Mouse (Mus musculus): ENCODE measurements around the gene Tub. TPM values are rescaled to one million over a fixed set of nuclear protein-coding genes. Genes with fewer than 3 reads are reported as not detected.

Tub gene
- polyA plus RNA-seq, 1 experiment from 2014 or later, result 37.6 TPM

- peaks cover 54% of the 10 kb centered on the region for H3K4me1 ChIP-seq
- H3K9ac ChIP-seq (replicated peaks), result no peak overlapping the region
- H3K27me3 ChIP-seq (replicated peaks), result no peaks in the 10 kb centered on the region
- H3K9me3 ChIP-seq (replicated peaks), result no peaks in the 10 kb centered on the region
- ATAC-seq (ENCODE audit: low FRiP score), result no peak
- H3K4me2 ChIP-seq, result no peak overlapping the region
- H3K36me3 ChIP-seq, result no peaks in the 10 kb centered on the region
- H3K27ac ChIP-seq (replicated peaks), result no peak overlapping the region
- H3K4me3 ChIP-seq (replicated peaks), result no peak overlapping the region
- 84% methylated on average over 7 of the region's 7 CpGs for WGBS
Observed at GRCm38 (mm10) chr7:109014851-109015250, 64.7 kb downstream of the Tub start.

GRCm38 (mm10) chr7:109016378-109016923 lies 66.3 kb downstream of the Tub start:
- H3K4me2 ChIP-seq, result no peak overlapping the region
- WGBS, result 14% methylated on average over 5 of the region's 5 CpGs
- no peak overlapping the region for H3K4me3 ChIP-seq (replicated peaks)
- no peaks in the 10 kb centered on the region for H3K9me3 ChIP-seq (replicated peaks)
- no peak overlapping the region for H3K9ac ChIP-seq (replicated peaks)
- no peaks in the 10 kb centered on the region for H3K27me3 ChIP-seq (replicated peaks)
- H3K4me1 ChIP-seq, result peaks cover 46% of the 10 kb centered on the region
- no peaks in the 10 kb centered on the region; the same call in 1 of the 2 replicates for H3K36me3 ChIP-seq
- ATAC-seq (ENCODE audit: low FRiP score), result 0 out of 2 replicates have a peak, but pooled peaks have one; percentile 4
- peak overlapping the region; percentile 58 for H3K27ac ChIP-seq (replicated peaks)

GRCm38 (mm10) chr7:109019243-109019642 lies 69.1 kb downstream of the Tub start:
- ATAC-seq (ENCODE audit: low FRiP score), result no peak
- no peak overlapping the region for H3K4me2 ChIP-seq
- no peaks in the 10 kb centered on the region for H3K27me3 ChIP-seq (replicated peaks)
- H3K4me3 ChIP-seq (replicated peaks), result no peak overlapping the region
- H3K9ac ChIP-seq (replicated peaks), result no peak overlapping the region
- H3K27ac ChIP-seq (replicated peaks), result no peak overlapping the region
- peaks cover 18% of the 10 kb centered on the region for H3K4me1 ChIP-seq
- peaks cover 20% of the 10 kb centered on the region for H3K36me3 ChIP-seq
- 93% methylated on average over 7 of the region's 7 CpGs for WGBS
- H3K9me3 ChIP-seq (replicated peaks), result no peaks in the 10 kb centered on the region

GRCm38 (mm10) chr7:109021428-109021827 lies 71.3 kb downstream of the Tub start:
- H3K4me1 ChIP-seq, result peaks cover 6% of the 10 kb centered on the region
- ATAC-seq (ENCODE audit: low FRiP score), result peak; percentile 33
- no peaks in the 10 kb centered on the region for H3K9me3 ChIP-seq (replicated peaks)
- H3K27me3 ChIP-seq (replicated peaks), result no peaks in the 10 kb centered on the region
- H3K4me2 ChIP-seq, result no peak overlapping the region
- WGBS, result 16% methylated on average over 3 of the region's 3 CpGs
- H3K9ac ChIP-seq (replicated peaks), result no peak overlapping the region
- peaks cover 42% of the 10 kb centered on the region for H3K36me3 ChIP-seq
- no peak overlapping the region; the same call in 1 of the 2 replicates for H3K27ac ChIP-seq (replicated peaks)
- no peak overlapping the region for H3K4me3 ChIP-seq (replicated peaks)

- Histone ChIP-seq H3K4me2 (no peak overlapping the region), H3K27me3 (replicated peaks) (no peaks in the 10 kb centered on the region), H3K4me1 (no peaks in the 10 kb centered on the region), H3K27ac (replicated peaks) (no peak overlapping the region), H3K9ac (replicated peaks) (no peak overlapping the region), H3K36me3 (peaks cover 76% of the 10 kb centered on the region), H3K4me3 (replicated peaks) (no peak overlapping the region), H3K9me3 (replicated peaks) (no peaks in the 10 kb centered on the region)
- WGBS, result 89% methylated on average over 7 of the region's 7 CpGs
- no peak for ATAC-seq (ENCODE audit: low FRiP score)
Observed at GRCm38 (mm10) chr7:109025743-109026142, 75.6 kb downstream of the Tub start.

- H3K36me3 ChIP-seq, result peaks cover 76% of the 10 kb centered on the region
- no peak for ATAC-seq (ENCODE audit: low FRiP score)
- no peak overlapping the region for H3K27ac ChIP-seq (replicated peaks)
- H3K4me2 ChIP-seq, result no peak overlapping the region
- H3K4me1 ChIP-seq, result no peaks in the 10 kb centered on the region
- H3K4me3 ChIP-seq (replicated peaks), result no peak overlapping the region
- no peaks in the 10 kb centered on the region for H3K9me3 ChIP-seq (replicated peaks)
- H3K9ac ChIP-seq (replicated peaks), result no peak overlapping the region
- H3K27me3 ChIP-seq (replicated peaks), result no peaks in the 10 kb centered on the region
- WGBS, result 91% methylated on average over 9 of the region's 9 CpGs
Observed at GRCm38 (mm10) chr7:109026976-109027375, 76.8 kb downstream of the Tub start.

GRCm38 (mm10) chr7:109027721-109028120 lies 77.6 kb downstream of the Tub start:
- Histone ChIP-seq H3K4me2 (no peak overlapping the region), H3K9ac (replicated peaks) (no peak overlapping the region), H3K27me3 (replicated peaks) (no peaks in the 10 kb centered on the region), H3K4me1 (no peaks in the 10 kb centered on the region), H3K27ac (replicated peaks) (no peak overlapping the region), H3K4me3 (replicated peaks) (no peak overlapping the region), H3K36me3 (peaks cover 75% of the 10 kb centered on the region), H3K9me3 (replicated peaks) (no peaks in the 10 kb centered on the region)
- WGBS, result 96% methylated on average over 7 of the region's 7 CpGs
- ATAC-seq (ENCODE audit: low FRiP score), result no peak

GRCm38 (mm10) chr7:109028204-109028603 lies 78.1 kb downstream of the Tub start:
- Histone ChIP-seq H3K9me3 (replicated peaks) (no peaks in the 10 kb centered on the region), H3K36me3 (peaks cover 74% of the 10 kb centered on the region), H3K27me3 (replicated peaks) (no peaks in the 10 kb centered on the region), H3K4me1 (no peaks in the 10 kb centered on the region), H3K27ac (replicated peaks) (no peak overlapping the region), H3K4me2 (no peak overlapping the region), H3K4me3 (replicated peaks) (no peak overlapping the region), H3K9ac (replicated peaks) (no peak overlapping the region)
- peak; percentile 64; the same call in 1 of the 2 replicates for ATAC-seq (ENCODE audit: low FRiP score)
- WGBS, result 24% methylated on average over 6 of the region's 6 CpGs

- no peak for ATAC-seq (ENCODE audit: low FRiP score)
- no peaks in the 10 kb centered on the region for H3K27me3 ChIP-seq (replicated peaks)
- H3K36me3 ChIP-seq, result peaks cover 69% of the 10 kb centered on the region
- no peak overlapping the region for H3K9ac ChIP-seq (replicated peaks)
- no peaks in the 10 kb centered on the region for H3K9me3 ChIP-seq (replicated peaks)
- no peak overlapping the region for H3K4me3 ChIP-seq (replicated peaks)
- H3K4me2 ChIP-seq, result no peak overlapping the region
- H3K4me1 ChIP-seq, result no peaks in the 10 kb centered on the region
- WGBS, result 92% methylated on average over 6 of the region's 6 CpGs
- H3K27ac ChIP-seq (replicated peaks), result no peak overlapping the region
Observed at GRCm38 (mm10) chr7:109029961-109030465, 79.9 kb downstream of the Tub start.

GRCm38 (mm10) chr7:109031331-109031730 lies 81.2 kb downstream of the Tub start:
- Histone ChIP-seq H3K4me1 (no peaks in the 10 kb centered on the region), H3K36me3 (peaks cover 56% of the 10 kb centered on the region), H3K4me2 (no peak overlapping the region), H3K27ac (replicated peaks) (no peak overlapping the region), H3K9ac (replicated peaks) (no peak overlapping the region), H3K4me3 (replicated peaks) (no peak overlapping the region), H3K27me3 (replicated peaks) (no peaks in the 10 kb centered on the region), H3K9me3 (replicated peaks) (no peaks in the 10 kb centered on the region)
- no peak for ATAC-seq (ENCODE audit: low FRiP score)
- 82% methylated on average over 3 of the region's 3 CpGs for WGBS

- ATAC-seq (ENCODE audit: low FRiP score), result no peak
- Histone ChIP-seq H3K9me3 (replicated peaks) (no peaks in the 10 kb centered on the region), H3K4me2 (no peak overlapping the region), H3K4me3 (replicated peaks) (no peak overlapping the region), H3K4me1 (no peaks in the 10 kb centered on the region), H3K27me3 (replicated peaks) (no peaks in the 10 kb centered on the region), H3K27ac (replicated peaks) (no peak overlapping the region), H3K9ac (replicated peaks) (no peak overlapping the region), H3K36me3 (peaks cover 50% of the 10 kb centered on the region)
- 96% methylated on average over 2 of the region's 2 CpGs for WGBS
Observed at GRCm38 (mm10) chr7:109032054-109032453, 81.9 kb downstream of the Tub start.

GRCm38 (mm10) chr7:109038121-109038735 lies 88.1 kb downstream of the Tub start:
- H3K4me1 ChIP-seq, result no peaks in the 10 kb centered on the region
- no peak overlapping the region for H3K27ac ChIP-seq (replicated peaks)
- no peaks in the 10 kb centered on the region for H3K27me3 ChIP-seq (replicated peaks)
- ATAC-seq (ENCODE audit: low FRiP score), result no peak
- peaks cover 19% of the 10 kb centered on the region for H3K36me3 ChIP-seq
- no peak overlapping the region for H3K9ac ChIP-seq (replicated peaks)
- no peak overlapping the region for H3K4me3 ChIP-seq (replicated peaks)
- no peak overlapping the region for H3K4me2 ChIP-seq
- no peaks in the 10 kb centered on the region for H3K9me3 ChIP-seq (replicated peaks)
- 87% methylated on average over 8 of the region's 8 CpGs for WGBS
